Mouse (Mus musculus): ENCODE results near the gene Ppt2. TPM values are rescaled to one million over a fixed set of nuclear protein-coding genes. Genes with fewer than 3 reads are reported as not detected.

Gene Ppt2
- polyA plus RNA-seq, 1 experiment from 2014 or later: 27.3 TPM

DNA sequence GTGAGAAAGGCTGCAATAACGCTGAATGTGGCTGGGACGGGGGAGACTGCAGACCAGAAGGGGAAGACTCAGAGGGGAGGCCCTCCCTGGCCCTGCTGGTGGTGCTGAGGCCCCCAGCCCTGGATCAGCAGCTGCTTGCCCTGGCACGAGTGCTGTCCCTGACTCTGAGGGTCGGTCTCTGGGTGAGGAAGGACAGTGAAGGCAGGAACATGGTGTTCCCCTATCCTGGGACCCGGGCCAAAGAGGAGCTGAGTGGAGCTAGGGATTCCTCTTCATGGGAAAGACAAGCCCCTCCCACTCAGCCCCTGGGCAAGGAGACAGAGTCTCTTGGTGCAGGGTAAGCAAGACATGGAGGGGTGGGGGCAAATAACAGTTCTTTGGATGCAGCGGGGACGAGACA lies 44.9 kb downstream of the Ppt2 start:
- Histone ChIP-seq H3K4me2 (ENCODE audit: low read depth, low read length) (no peak overlapping the region), H3K4me3 (ENCODE audit: low read length) (no peak overlapping the region), H3K27ac (ENCODE audit: low read length) (no peak overlapping the region), H3K4me1 (ENCODE audit: control insufficient read depth, insufficient read depth, low read length) (peaks cover 14% of the 10 kb centered on the region), H3K36me3 (ENCODE audit: control insufficient read depth, insufficient read depth) (no peaks in the 10 kb centered on the region), H3K9ac (ENCODE audit: low read length) (no peak overlapping the region), H3K9me3 (replicated peaks; ENCODE audit: control insufficient read depth, low read length) (no peaks in the 10 kb centered on the region), H3K27me3 (ENCODE audit: control insufficient read depth, insufficient read depth, low read length) (no peaks in the 10 kb centered on the region)
- ATAC-seq (replicated peaks; ENCODE audit: extremely low read depth, insufficient read depth, low FRiP score): no peak
- 64% methylated on average over 7 of the region's 7 CpGs for WGBS

DNA sequence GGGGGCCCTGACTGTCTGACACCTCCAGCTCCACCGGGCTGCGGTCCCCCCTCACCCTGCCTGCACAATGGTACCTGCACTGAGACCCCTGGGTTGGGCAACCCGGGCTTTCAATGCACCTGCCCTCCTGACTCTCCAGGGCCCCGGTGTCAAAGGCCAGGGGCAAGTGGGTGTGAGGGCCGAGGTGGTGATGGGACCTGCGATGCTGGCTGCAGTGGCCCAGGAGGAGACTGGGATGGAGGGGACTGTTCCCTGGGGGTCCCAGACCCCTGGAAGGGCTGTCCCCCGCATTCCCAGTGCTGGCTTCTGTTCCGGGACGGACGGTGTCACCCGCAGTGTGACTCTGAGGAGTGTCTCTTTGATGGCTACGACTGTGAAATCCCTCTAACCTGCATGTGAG lies 45.8 kb downstream of the Ppt2 start:
- WGBS: 81% methylated on average over 12 of the region's 12 CpGs
- Histone ChIP-seq H3K27ac (ENCODE audit: low read length) (no peak overlapping the region), H3K9ac (ENCODE audit: low read length) (no peak overlapping the region), H3K4me1 (ENCODE audit: control insufficient read depth, insufficient read depth, low read length) (peaks cover 9% of the 10 kb centered on the region), H3K27me3 (ENCODE audit: control insufficient read depth, insufficient read depth, low read length) (no peaks in the 10 kb centered on the region), H3K4me3 (ENCODE audit: low read length) (no peak overlapping the region), H3K36me3 (ENCODE audit: control insufficient read depth, insufficient read depth) (no peaks in the 10 kb centered on the region), H3K4me2 (ENCODE audit: low read depth, low read length) (no peak overlapping the region), H3K9me3 (replicated peaks; ENCODE audit: control insufficient read depth, low read length) (no peaks in the 10 kb centered on the region)
- no peak for ATAC-seq (replicated peaks; ENCODE audit: extremely low read depth, insufficient read depth, low FRiP score)

DNA sequence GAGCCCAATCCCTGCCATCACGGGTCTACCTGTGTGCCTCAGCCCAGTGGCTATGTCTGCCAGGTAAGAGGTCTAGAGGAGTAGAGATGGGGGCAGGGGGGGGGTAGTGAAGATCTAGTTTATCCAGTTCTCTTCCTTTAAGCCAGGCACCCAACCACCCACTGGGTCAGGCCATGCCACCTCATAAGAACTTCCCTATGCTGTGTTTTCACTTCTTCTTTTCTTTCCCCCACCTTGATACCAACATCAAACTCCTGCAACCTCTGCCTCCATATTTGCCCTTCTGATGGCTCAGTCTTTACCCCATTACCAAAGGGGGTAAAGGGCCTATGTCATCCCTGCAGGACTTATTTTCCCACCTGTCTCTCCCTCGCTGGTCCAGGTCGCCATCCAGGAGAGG lies 50.2 kb downstream of the Ppt2 start:
- Histone ChIP-seq H3K36me3 (ENCODE audit: control insufficient read depth, insufficient read depth) (no peaks in the 10 kb centered on the region), H3K27me3 (ENCODE audit: control insufficient read depth, insufficient read depth, low read length) (no peaks in the 10 kb centered on the region), H3K27ac (ENCODE audit: low read length) (no peak overlapping the region), H3K9me3 (replicated peaks; ENCODE audit: control insufficient read depth, low read length) (no peaks in the 10 kb centered on the region), H3K4me1 (ENCODE audit: control insufficient read depth, insufficient read depth, low read length) (no peaks in the 10 kb centered on the region), H3K4me3 (ENCODE audit: low read length) (no peak overlapping the region), H3K9ac (ENCODE audit: low read length) (no peak overlapping the region), H3K4me2 (ENCODE audit: low read depth, low read length) (no peak overlapping the region)
- 87% methylated on average over 3 of the region's 3 CpGs for WGBS
- no peak for ATAC-seq (replicated peaks; ENCODE audit: extremely low read depth, insufficient read depth, low FRiP score)

DNA sequence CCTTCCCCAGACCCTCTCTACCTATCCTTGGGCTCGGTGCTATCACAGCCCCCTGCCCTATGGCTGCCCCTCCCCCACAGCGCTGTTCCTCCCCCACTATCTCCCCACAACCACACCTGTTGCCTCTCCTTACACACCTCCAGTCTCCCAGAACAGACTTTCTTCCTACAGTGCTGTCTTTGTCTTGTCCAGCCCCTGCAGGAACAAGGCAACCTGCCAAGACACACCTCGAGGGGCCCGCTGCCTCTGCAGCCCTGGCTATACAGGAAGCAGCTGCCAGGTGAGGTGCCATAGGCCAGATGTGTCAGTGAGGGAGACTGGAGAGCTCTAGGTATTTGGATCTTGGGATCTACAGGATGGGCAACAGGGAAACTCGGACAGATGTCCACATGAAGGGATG lies 51.7 kb downstream of the Ppt2 start:
- 59% methylated on average over 5 of the region's 5 CpGs for WGBS
- Histone ChIP-seq H3K4me1 (ENCODE audit: control insufficient read depth, insufficient read depth, low read length) (no peaks in the 10 kb centered on the region), H3K4me3 (ENCODE audit: low read length) (no peak overlapping the region), H3K4me2 (ENCODE audit: low read depth, low read length) (no peak overlapping the region), H3K27ac (ENCODE audit: low read length) (no peak overlapping the region), H3K36me3 (ENCODE audit: control insufficient read depth, insufficient read depth) (no peaks in the 10 kb centered on the region), H3K27me3 (ENCODE audit: control insufficient read depth, insufficient read depth, low read length) (no peaks in the 10 kb centered on the region), H3K9me3 (replicated peaks; ENCODE audit: control insufficient read depth, low read length) (no peaks in the 10 kb centered on the region), H3K9ac (ENCODE audit: low read length) (no peak overlapping the region)
- no peak for ATAC-seq (replicated peaks; ENCODE audit: extremely low read depth, insufficient read depth, low FRiP score)

DNA sequence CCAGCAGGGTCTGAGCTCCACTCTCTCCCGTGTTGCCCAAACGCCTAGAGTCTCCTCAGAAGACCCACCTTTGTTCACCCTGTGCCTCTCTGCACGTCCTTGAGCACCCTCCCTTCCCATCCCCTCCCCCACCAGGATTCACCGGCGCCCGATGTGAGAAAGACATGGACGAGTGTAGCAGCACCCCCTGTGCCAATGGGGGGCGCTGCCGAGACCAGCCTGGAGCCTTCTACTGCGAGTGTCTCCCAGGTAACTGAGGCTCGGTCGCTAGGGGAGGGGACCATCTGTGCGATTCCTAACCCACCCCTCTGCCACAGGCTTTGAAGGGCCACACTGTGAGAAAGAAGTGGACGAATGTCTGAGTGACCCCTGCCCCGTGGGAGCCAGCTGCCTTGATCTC lies 55.9 kb downstream of the Ppt2 start:
- no peak for ATAC-seq (replicated peaks; ENCODE audit: extremely low read depth, insufficient read depth, low FRiP score)

DNA sequence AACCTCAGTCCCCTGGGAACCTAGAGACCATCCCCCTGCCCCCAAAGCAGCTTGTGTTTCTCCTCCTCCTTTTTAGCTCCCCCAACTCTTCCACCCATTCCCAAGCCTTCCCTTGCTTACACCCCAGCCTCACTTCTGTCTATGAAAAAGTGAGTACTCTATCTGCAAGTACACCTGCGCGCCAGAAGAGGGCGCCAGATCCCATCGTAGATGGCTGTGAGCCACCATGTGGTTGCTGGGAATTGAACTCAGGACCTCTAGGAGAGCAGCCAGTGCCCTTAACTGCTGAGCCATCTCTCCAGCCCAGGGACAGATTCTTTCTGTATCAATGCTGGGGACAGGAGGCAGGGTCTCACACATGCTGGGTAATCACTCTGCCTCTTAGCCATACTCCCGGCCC lies 56.4 kb downstream of the Ppt2 start:
- no peak overlapping the region for H3K27ac ChIP-seq (ENCODE audit: low read length)
- H3K4me3 ChIP-seq (ENCODE audit: low read length): no peak overlapping the region
- no peaks in the 10 kb centered on the region; the same call in 1 of the 2 replicates for H3K27me3 ChIP-seq (ENCODE audit: control insufficient read depth, insufficient read depth, low read length)
- ATAC-seq (replicated peaks; ENCODE audit: extremely low read depth, insufficient read depth, low FRiP score): no peak
- 14% methylated on average over 5 of the region's 5 CpGs for WGBS
- H3K9me3 ChIP-seq (replicated peaks; ENCODE audit: control insufficient read depth, low read length): no peaks in the 10 kb centered on the region
- no peak overlapping the region for H3K9ac ChIP-seq (ENCODE audit: low read length)
- no peaks in the 10 kb centered on the region for H3K4me1 ChIP-seq (ENCODE audit: control insufficient read depth, insufficient read depth, low read length)
- no peaks in the 10 kb centered on the region for H3K36me3 ChIP-seq (ENCODE audit: control insufficient read depth, insufficient read depth)
- no peak overlapping the region for H3K4me2 ChIP-seq (ENCODE audit: low read depth, low read length)

More for the DNA sequence above, 55.9 kb downstream of the Ppt2 start:
- no peaks in the 10 kb centered on the region for H3K4me1 ChIP-seq (ENCODE audit: control insufficient read depth, insufficient read depth, low read length)
- H3K4me2 ChIP-seq (ENCODE audit: low read depth, low read length): no peak overlapping the region
- WGBS: 22% methylated on average over 15 of the region's 15 CpGs
- H3K27me3 ChIP-seq (ENCODE audit: control insufficient read depth, insufficient read depth, low read length): no peaks in the 10 kb centered on the region; the same call in 1 of the 2 replicates
- no peak overlapping the region for H3K27ac ChIP-seq (ENCODE audit: low read length)
- no peak overlapping the region for H3K4me3 ChIP-seq (ENCODE audit: low read length)
- no peaks in the 10 kb centered on the region for H3K36me3 ChIP-seq (ENCODE audit: control insufficient read depth, insufficient read depth)
- H3K9me3 ChIP-seq (replicated peaks; ENCODE audit: control insufficient read depth, low read length): no peaks in the 10 kb centered on the region
- no peak overlapping the region for H3K9ac ChIP-seq (ENCODE audit: low read length)

DNA sequence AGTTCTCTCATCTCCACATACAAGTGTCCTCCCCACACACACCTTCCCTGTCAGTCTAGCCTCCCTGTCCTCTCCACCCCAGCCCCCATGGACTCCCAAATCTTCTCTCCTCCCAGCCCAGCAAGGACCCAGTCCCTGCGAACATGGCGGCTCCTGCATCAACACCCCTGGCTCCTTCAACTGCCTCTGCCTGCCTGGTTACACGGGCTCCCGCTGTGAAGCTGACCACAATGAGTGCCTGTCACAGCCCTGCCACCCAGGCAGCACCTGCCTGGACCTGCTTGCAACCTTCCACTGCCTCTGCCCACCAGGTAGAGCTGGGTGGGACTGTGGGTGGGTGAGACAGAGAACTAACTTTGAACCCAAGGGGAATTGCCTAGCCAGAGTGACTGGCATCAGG lies 58.4 kb downstream of the Ppt2 start:
- ATAC-seq (replicated peaks; ENCODE audit: extremely low read depth, insufficient read depth, low FRiP score): no peak
- 0 out of 2 replicates have a peak, but pooled peaks cover 2% of the 10 kb centered on the region for H3K36me3 ChIP-seq (ENCODE audit: control insufficient read depth, insufficient read depth)
- H3K9me3 ChIP-seq (replicated peaks; ENCODE audit: control insufficient read depth, low read length): no peaks in the 10 kb centered on the region
- no peak overlapping the region for H3K27ac ChIP-seq (ENCODE audit: low read length)
- no peaks in the 10 kb centered on the region; the same call in 1 of the 2 replicates for H3K27me3 ChIP-seq (ENCODE audit: control insufficient read depth, insufficient read depth, low read length)
- 63% methylated on average over 4 of the region's 4 CpGs for WGBS
- no peaks in the 10 kb centered on the region for H3K4me1 ChIP-seq (ENCODE audit: control insufficient read depth, insufficient read depth, low read length)
- H3K4me3 ChIP-seq (ENCODE audit: low read length): no peak overlapping the region
- H3K9ac ChIP-seq (ENCODE audit: low read length): no peak overlapping the region
- H3K4me2 ChIP-seq (ENCODE audit: low read depth, low read length): no peak overlapping the region

DNA sequence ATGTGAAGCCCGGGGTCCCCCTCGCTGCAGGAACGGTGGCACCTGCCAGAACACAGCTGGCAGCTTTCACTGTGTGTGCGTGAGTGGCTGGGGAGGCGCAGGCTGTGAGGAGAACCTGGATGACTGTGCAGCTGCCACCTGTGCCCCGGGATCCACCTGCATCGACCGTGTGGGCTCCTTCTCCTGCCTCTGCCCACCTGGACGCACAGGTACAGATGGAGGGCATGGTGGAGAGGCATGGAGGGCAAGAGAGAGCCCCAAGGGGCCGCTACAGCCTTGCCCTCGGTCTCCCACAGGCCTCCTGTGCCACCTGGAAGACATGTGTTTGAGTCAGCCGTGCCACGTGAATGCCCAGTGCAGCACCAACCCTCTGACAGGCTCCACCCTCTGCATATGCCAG lies 59.9 kb downstream of the Ppt2 start:
- peaks cover 8% of the 10 kb centered on the region for H3K4me1 ChIP-seq (ENCODE audit: control insufficient read depth, insufficient read depth, low read length)
- 75% methylated on average over 13 of the region's 13 CpGs for WGBS

DNA sequence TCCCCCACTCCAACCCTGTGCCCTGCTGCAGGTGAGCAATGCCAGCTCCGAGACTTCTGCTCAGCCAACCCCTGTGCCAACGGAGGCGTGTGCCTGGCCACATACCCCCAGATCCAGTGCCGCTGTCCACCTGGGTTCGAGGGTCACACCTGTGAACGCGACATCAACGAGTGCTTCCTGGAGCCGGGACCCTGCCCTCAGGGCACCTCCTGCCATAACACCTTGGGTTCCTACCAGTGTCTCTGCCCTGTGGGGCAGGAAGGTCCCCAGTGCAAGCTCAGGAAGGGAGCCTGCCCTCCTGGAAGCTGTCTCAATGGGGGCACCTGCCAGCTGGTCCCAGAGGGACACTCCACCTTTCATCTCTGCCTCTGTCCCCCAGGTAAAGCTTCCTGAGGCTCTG lies 61.0 kb downstream of the Ppt2 start:
- Histone ChIP-seq H3K9me3 (replicated peaks; ENCODE audit: control insufficient read depth, low read length) (no peaks in the 10 kb centered on the region), H3K36me3 (ENCODE audit: control insufficient read depth, insufficient read depth) (0 out of 2 replicates have a peak, but pooled peaks cover 2% of the 10 kb centered on the region), H3K4me2 (ENCODE audit: low read depth, low read length) (no peak overlapping the region), H3K4me3 (ENCODE audit: low read length) (no peak overlapping the region), H3K4me1 (ENCODE audit: control insufficient read depth, insufficient read depth, low read length) (peaks cover 8% of the 10 kb centered on the region), H3K27me3 (ENCODE audit: control insufficient read depth, insufficient read depth, low read length) (no peaks in the 10 kb centered on the region; the same call in 1 of the 2 replicates), H3K27ac (ENCODE audit: low read length) (no peak overlapping the region), H3K9ac (ENCODE audit: low read length) (no peak overlapping the region)
- WGBS: 64% methylated on average over 9 of the region's 9 CpGs
- ATAC-seq (replicated peaks; ENCODE audit: extremely low read depth, insufficient read depth, low FRiP score): no peak

More for the DNA sequence above, 59.9 kb downstream of the Ppt2 start:
- no peak overlapping the region for H3K4me2 ChIP-seq (ENCODE audit: low read depth, low read length)
- H3K4me3 ChIP-seq (ENCODE audit: low read length): no peak overlapping the region
- H3K27me3 ChIP-seq (ENCODE audit: control insufficient read depth, insufficient read depth, low read length): no peaks in the 10 kb centered on the region; the same call in 1 of the 2 replicates
- 0 out of 2 replicates have a peak, but pooled peaks cover 2% of the 10 kb centered on the region for H3K36me3 ChIP-seq (ENCODE audit: control insufficient read depth, insufficient read depth)
- H3K9me3 ChIP-seq (replicated peaks; ENCODE audit: control insufficient read depth, low read length): no peaks in the 10 kb centered on the region
- H3K27ac ChIP-seq (ENCODE audit: low read length): no peak overlapping the region
- H3K9ac ChIP-seq (ENCODE audit: low read length): no peak overlapping the region
- no peak for ATAC-seq (replicated peaks; ENCODE audit: extremely low read depth, insufficient read depth, low FRiP score)

Data from heart, embryonic 16.5 days (tissue).